In the genomic region with DNA sequence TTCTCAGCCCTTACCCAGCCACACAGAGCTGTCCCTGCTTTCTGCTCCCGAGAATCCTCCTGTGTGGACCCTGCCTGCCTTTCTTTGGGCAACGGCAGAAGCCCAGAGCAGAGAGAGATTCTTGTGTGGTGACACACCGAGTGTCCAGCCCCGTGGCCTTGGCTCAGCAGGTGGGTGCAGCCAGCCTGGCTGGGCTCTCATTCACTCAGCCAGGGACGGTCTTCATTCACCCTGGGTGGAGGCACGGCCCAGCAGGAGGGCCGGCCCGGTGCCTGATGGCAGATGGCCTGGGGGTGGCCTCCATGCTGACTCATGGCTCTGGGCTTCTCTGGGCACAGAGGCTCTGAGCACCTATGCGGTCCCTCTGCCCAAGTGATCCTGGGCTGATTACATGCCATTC, we compare ENCODE assay signal across 14 mouse cellular contexts. TPM values are rescaled to one million over a fixed set of nuclear protein-coding genes. Genes with fewer than 3 reads are reported as not detected.
DNase-seq lines count a peak whose midpoint lies in the region; ATAC-seq lines count a peak whose summit lies in the region.
"Had no signal": no experiment of that assay in that cellular context is flagged by ENCODE, and none has a peak within 500 bp of the region (broad histone marks: within the 10 kb centered on the region; RNA-seq: fewer than 3 reads in every experiment).

No protein-coding gene starts in this region.

- peaks cover 2% of the 10 kb centered on the region; the same call in 1 of the 2 replicates for H3K27me3 ChIP-seq in kidney, embryonic 14.5 days (ENCODE audit: control insufficient read depth, insufficient read depth, low read length)
- peaks cover 10% of the 10 kb centered on the region for H3K27me3 ChIP-seq in liver, embryonic 11.5 days (replicated peaks; ENCODE audit: control insufficient read depth, insufficient read depth, low read length)
- peaks cover 14% of the 10 kb centered on the region for H3K27me3 ChIP-seq in limb, embryonic 10.5 days (ENCODE audit: low read depth, poor library complexity, severe bottlenecking)

- H3K27ac ChIP-seq in kidney, embryonic 14.5 days (ENCODE audit: low read depth, low read length) = no peak overlapping the region
- H3K27ac ChIP-seq in liver, embryonic 11.5 days (ENCODE audit: low read depth, low read length) = no peak overlapping the region
- H3K27ac ChIP-seq in limb, embryonic 10.5 days = no peak overlapping the region
- H3K27ac ChIP-seq: embryonic facial prominence, embryonic 13.5 days; lung, embryonic 15.5 days; stomach, embryonic 15.5 days had no signal

- H3K36me3 ChIP-seq in kidney, embryonic 14.5 days (ENCODE audit: control insufficient read depth, insufficient read depth, low read length) = no peaks in the 10 kb centered on the region
- no peaks in the 10 kb centered on the region for H3K36me3 ChIP-seq in liver, embryonic 11.5 days (ENCODE audit: control insufficient read depth, insufficient read depth, low read length)
- no peaks in the 10 kb centered on the region for H3K36me3 ChIP-seq in limb, embryonic 10.5 days
- H3K36me3 ChIP-seq: embryonic facial prominence, embryonic 13.5 days; lung, embryonic 15.5 days; stomach, embryonic 15.5 days had no signal

- no peak overlapping the region for H3K4me2 ChIP-seq in kidney, embryonic 14.5 days (replicated peaks; ENCODE audit: low read depth, low read length)
- no peak overlapping the region for H3K4me2 ChIP-seq in liver, embryonic 11.5 days
- H3K4me2 ChIP-seq: embryonic facial prominence, embryonic 13.5 days; lung, embryonic 15.5 days; stomach, embryonic 15.5 days had no signal

- WGBS in kidney, embryonic 14.5 days = 76% methylated on average over 9 of the region's 9 CpGs
- 78% methylated on average over 9 of the region's 9 CpGs for WGBS in liver, embryonic 11.5 days
- WGBS in limb, embryonic 10.5 days = 79% methylated on average over 9 of the region's 9 CpGs

- no peak overlapping the region for H3K9ac ChIP-seq in kidney, embryonic 14.5 days (ENCODE audit: low read depth, low read length)
- no peak overlapping the region for H3K9ac ChIP-seq in liver, embryonic 11.5 days (ENCODE audit: low read depth, low read length)
- H3K9ac ChIP-seq: embryonic facial prominence, embryonic 13.5 days; lung, embryonic 15.5 days; stomach, embryonic 15.5 days had no signal

- intact Hi-C loops in heart, postnatal 10 days (cut with DNase I) = no loop called here

- no peak overlapping the region for H3K4me3 ChIP-seq in kidney, embryonic 14.5 days (ENCODE audit: low read length)
- H3K4me3 ChIP-seq in liver, embryonic 11.5 days (ENCODE audit: low read depth, low read length) = no peak overlapping the region
- H3K4me3 ChIP-seq in limb, embryonic 10.5 days = no peak overlapping the region
- H3K4me3 ChIP-seq: embryonic facial prominence, embryonic 13.5 days; lung, embryonic 15.5 days; stomach, embryonic 15.5 days had no signal

- DNase-seq in kidney, adult 18-20 months = no peak
- peak; percentile 92 for DNase-seq in adrenal gland, adult 2 months
- DNase-seq in cerebellum, postnatal 14 days = peak; percentile 42 to 52
- DNase-seq in heart, postnatal 10 days = peak; percentile 60 to 72
- no peak for DNase-seq in liver, embryonic 11.5 days (ENCODE audit: low spot score)
- no peak for DNase-seq in limb, embryonic 10.5 days (ENCODE audit: low spot score)
- DNase-seq in lung, postnatal 36 days = no peak
- DNase-seq: right cerebral cortex, adult 18-20 months had no signal

- no peaks in the 10 kb centered on the region for H3K4me1 ChIP-seq in kidney, embryonic 14.5 days (ENCODE audit: control insufficient read depth, insufficient read depth, low read length)
- H3K4me1 ChIP-seq in liver, embryonic 11.5 days (replicated peaks; ENCODE audit: control insufficient read depth, insufficient read depth, low read length) = no peaks in the 10 kb centered on the region
- H3K4me1 ChIP-seq in limb, embryonic 10.5 days = peaks cover 3% of the 10 kb centered on the region; the same call in 1 of the 2 replicates
- H3K4me1 ChIP-seq: lung, embryonic 15.5 days; stomach, embryonic 15.5 days had no signal

- 0 out of 2 replicates have a peak, but pooled peaks have one; percentile 14 for ATAC-seq in kidney, embryonic 14.5 days (ENCODE audit: low FRiP score, low TSS enrichment)
- ATAC-seq in liver, embryonic 11.5 days (replicated peaks; ENCODE audit: low FRiP score) = no peak
- ATAC-seq: inflammation-experienced regulatory T-cells, adult 6 months had no signal

- H3K9me3 ChIP-seq in kidney, embryonic 14.5 days (ENCODE audit: control insufficient read depth, low read length) = no peaks in the 10 kb centered on the region
- no peaks in the 10 kb centered on the region for H3K9me3 ChIP-seq in liver, embryonic 11.5 days (ENCODE audit: control insufficient read depth, low read length)
- H3K9me3 ChIP-seq in limb, embryonic 10.5 days (replicated peaks) = no peaks in the 10 kb centered on the region
- H3K9me3 ChIP-seq: embryonic facial prominence, embryonic 13.5 days; lung, embryonic 15.5 days; stomach, embryonic 15.5 days had no signal

RNA-seq across cellular contexts. Expression of a gene that starts 17.4 kb away (rescaled TPM):
- polyA plus RNA-seq in kidney, embryonic 14.5 days (2014; fragmentation: Nextera tagmentation; extraction: Ambion mirVana) = 0.35 and 0.37 TPM in 2 replicates
- 10 to 100 TPM in 1 of 2 experiments, 1 to 10 TPM in 1; 4.8 to 17.0 TPM for total RNA-seq in adrenal gland, adult 2 months (2021)
- polyA plus RNA-seq in adrenal gland, adult 2 months (2012; rRNA removed) = 12.4 and 12.7 TPM in 2 replicates
- total RNA-seq in heart, postnatal 10 days (2021) = 10 to 100 TPM; 32.3 to 52.6 TPM
- 0.08 and 0.29 TPM in 2 replicates for polyA plus RNA-seq in liver, embryonic 11.5 days (2014; fragmentation: Nextera tagmentation; extraction: Ambion mirVana)
- 0.26 and 0.31 TPM in 2 replicates for polyA plus RNA-seq in limb, embryonic 10.5 days (2016; fragmentation: Nextera tagmentation; extraction: Ambion mirVana)
- total RNA-seq: CH12.LX had no signal

RNA-seq across cellular contexts. Expression of a gene that starts 31.6 kb away (rescaled TPM):
- 134 and 160 TPM in 2 replicates for polyA plus RNA-seq in kidney, embryonic 14.5 days (2014; fragmentation: Nextera tagmentation; extraction: Ambion mirVana)
- total RNA-seq in adrenal gland, adult 2 months (2021) = 100 to 1,000 TPM; 112 to 116 TPM
- 31.4 and 36.7 TPM in 2 replicates for polyA plus RNA-seq in adrenal gland, adult 2 months (2012; rRNA removed)
- 10 to 100 TPM; 52.6 to 58.3 TPM for total RNA-seq in heart, postnatal 10 days (2021)
- polyA plus RNA-seq in liver, embryonic 11.5 days (2014; fragmentation: Nextera tagmentation; extraction: Ambion mirVana) = 97.9 and 103 TPM in 2 replicates
- polyA plus RNA-seq in limb, embryonic 10.5 days (2016; fragmentation: Nextera tagmentation; extraction: Ambion mirVana) = 54.6 and 58.5 TPM in 2 replicates

RNA-seq across cellular contexts. Expression of a gene that starts 32.7 kb away (rescaled TPM):
- polyA plus RNA-seq in kidney, embryonic 14.5 days (2014; fragmentation: Nextera tagmentation; extraction: Ambion mirVana) = 0.76 and 0.96 TPM in 2 replicates
- total RNA-seq in adrenal gland, adult 2 months (2021) = 1 to 10 TPM in 1 of 2 experiments, under 1 TPM in 1; 0.90 to 2.8 TPM
- polyA plus RNA-seq in adrenal gland, adult 2 months (2012; rRNA removed) = 1.1 and 1.5 TPM in 2 replicates
- 1 to 10 TPM; 1.1 TPM for total RNA-seq in heart, postnatal 10 days (2021)
- 33.7 and 38.0 TPM in 2 replicates for polyA plus RNA-seq in liver, embryonic 11.5 days (2014; fragmentation: Nextera tagmentation; extraction: Ambion mirVana)
- polyA plus RNA-seq in limb, embryonic 10.5 days (2016; fragmentation: Nextera tagmentation; extraction: Ambion mirVana) = 0.15 TPM in 1 of 2 replicates, not detected in the other
- total RNA-seq: CH12.LX had no signal

Comparison
In these comparisons a context has a peak if more than half of its experiments do, and no peak if none do; other contexts are left out.
1. DNase-seq: peak in adrenal gland, adult 2 months (single experiment), cerebellum, postnatal 14 days (2 of 2) and heart, postnatal 10 days (2 of 2); none in kidney, adult 18-20 months (single experiment), liver, embryonic 11.5 days (single experiment), limb, embryonic 10.5 days (single experiment) and lung, postnatal 36 days (single experiment).
2. RNA of a gene that starts 32.7 kb away (polyA plus RNA-seq): 33.7 to 38.0 TPM in liver, embryonic 11.5 days; 1.1 to 1.5 TPM in adrenal gland, adult 2 months, 0.76 to 0.96 TPM in kidney, embryonic 14.5 days and 0.15 TPM in limb, embryonic 10.5 days; every median in the first group is over 10 times any median in the second.